Mouse (Mus musculus): ENCODE data around the gene Dnajc6.

The Dnajc6 gene

GRCm38 (mm10) chr4:101640631-101641030 lies 144.2 kb downstream of the Dnajc6 start:
- in situ Hi-C loops (cut with MboI, MseI): no loop called here

- in situ Hi-C loops (cut with MboI, MseI): no loop called here
Observed at GRCm38 (mm10) chr4:101642708-101643107, 146.3 kb downstream of the Dnajc6 start.

- in situ Hi-C loops (cut with MboI, MseI): no loop called here
Observed at GRCm38 (mm10) chr4:101643216-101643615, 146.8 kb downstream of the Dnajc6 start.

GRCm38 (mm10) chr4:101646857-101647195 lies 150.4 kb downstream of the Dnajc6 start:
- in situ Hi-C loops (cut with MboI, MseI): loop anchor here (5.0 kb wide), 1 partner anchor 490 kb away; no protein-coding TSS in a partner anchor

GRCm38 (mm10) chr4:101647196-101647905 lies 150.9 kb downstream of the Dnajc6 start, which contains the start of gene Leprot:
Gene Leprot (plus strand): TSS chr4:101647718.
- in situ Hi-C loops (cut with MboI, MseI): loop anchor here (5.0 kb wide), 1 partner anchor 490 kb away; no protein-coding TSS in a partner anchor

- in situ Hi-C loops (cut with MboI, MseI): loop anchor here (5.0 kb wide), 1 partner anchor 491 kb away; no protein-coding TSS in a partner anchor
Observed at GRCm38 (mm10) chr4:101647976-101648642, 151.7 kb downstream of the Dnajc6 start.

GRCm38 (mm10) chr4:101648745-101649144 lies 152.3 kb downstream of the Dnajc6 start:
- in situ Hi-C loops (cut with MboI, MseI): loop anchor here (5.0 kb wide), 1 partner anchor 491 kb away; no protein-coding TSS in a partner anchor

- in situ Hi-C loops (cut with MboI, MseI): loop anchor here (25.0 kb wide), 1 partner anchor 1686 kb away; no protein-coding TSS in a partner anchor
Observed at GRCm38 (mm10) chr4:101650961-101651360, 154.5 kb downstream of the Dnajc6 start.

- in situ Hi-C loops (cut with MboI, MseI): loop anchor here (25.0 kb wide), 1 partner anchor 1683 kb away; no protein-coding TSS in a partner anchor
Observed at GRCm38 (mm10) chr4:101654256-101654655, 157.8 kb downstream of the Dnajc6 start.

- in situ Hi-C loops (cut with MboI, MseI): loop anchor here (5.0 to 25.0 kb wide), 2 partner anchors 332 to 1682 kb away; partner anchors contain the start of gene Gm12789
Observed at GRCm38 (mm10) chr4:101654788-101655414, 158.5 kb downstream of the Dnajc6 start.

GRCm38 (mm10) chr4:101655415-101655790 lies 159.0 kb downstream of the Dnajc6 start:
- in situ Hi-C loops (cut with MboI, MseI): loop anchor here (5.0 to 25.0 kb wide), 2 partner anchors 332 to 1682 kb away; partner anchors contain the start of gene Gm12789

- in situ Hi-C loops (cut with MboI, MseI): loop anchor here (5.0 to 25.0 kb wide), 2 partner anchors 331 to 1681 kb away; partner anchors contain the start of gene Gm12789
Observed at GRCm38 (mm10) chr4:101656056-101656455, 159.6 kb downstream of the Dnajc6 start.

GRCm38 (mm10) chr4:101656956-101657570 lies 160.6 kb downstream of the Dnajc6 start:
- in situ Hi-C loops (cut with MboI, MseI): loop anchor here (5.0 to 25.0 kb wide), 2 partner anchors 330 to 1680 kb away; partner anchors contain the start of gene Gm12789

- in situ Hi-C loops (cut with MboI, MseI): loop anchor here (5.0 to 25.0 kb wide), 2 partner anchors 152 to 1673 kb away; no protein-coding TSS in a partner anchor
Observed at GRCm38 (mm10) chr4:101664160-101664750, 167.8 kb downstream of the Dnajc6 start.

- in situ Hi-C loops (cut with MboI, MseI): loop anchor here (5.0 to 25.0 kb wide), 2 partner anchors 152 to 1673 kb away; no protein-coding TSS in a partner anchor
Observed at GRCm38 (mm10) chr4:101664766-101665165, 168.3 kb downstream of the Dnajc6 start.

GRCm38 (mm10) chr4:101669161-101669560 lies 172.7 kb downstream of the Dnajc6 start:
- in situ Hi-C loops (cut with MboI, MseI): loop anchor here (25.0 kb wide), 1 partner anchor 1668 kb away; no protein-coding TSS in a partner anchor

- in situ Hi-C loops (cut with MboI, MseI): loop anchor here (25.0 kb wide), 1 partner anchor 1667 kb away; no protein-coding TSS in a partner anchor
Observed at GRCm38 (mm10) chr4:101669811-101670210, 173.4 kb downstream of the Dnajc6 start.

GRCm38 (mm10) chr4:101674790-101675189 lies 178.3 kb downstream of the Dnajc6 start:
- in situ Hi-C loops (cut with MboI, MseI): loop anchor here (25.0 kb wide), 1 partner anchor 1663 kb away; no protein-coding TSS in a partner anchor

GRCm38 (mm10) chr4:101675726-101676125 lies 179.3 kb downstream of the Dnajc6 start:
- in situ Hi-C loops (cut with MboI, MseI): no loop called here

GRCm38 (mm10) chr4:101682620-101683019 lies 186.2 kb downstream of the Dnajc6 start:
- in situ Hi-C loops (cut with MboI, MseI): no loop called here
